Mouse (Mus musculus) G1E (cell line): ENCODE data around the gene Card19. TPM values are rescaled to one million over a fixed set of nuclear protein-coding genes. Genes with fewer than 3 reads are reported as not detected.

Experiments used
- ATAC-seq: 2 replicates; pipeline ENCODE4 v1.8.0; 2016; ENCODE audit warnings: mild to moderate bottlenecking; ENCODE audit not compliant: insufficient number of reproducible peaks, poor library complexity, low FRiP score, severe bottlenecking; ENCODE audit errors: extremely low read depth
- DNase-seq: peaks from one replicate; pipeline ENCODE4 v3.0.0; 2012; ENCODE audit warnings: low spot score
- H3K27me3 ChIP-seq: 2 replicates; pipeline ENCODE4 v1.6.1; 2012; ENCODE audit warnings: mild to moderate bottlenecking, low read length, inconsistent platforms; ENCODE audit not compliant: insufficient read depth
- H3K36me3 ChIP-seq: replicated peaks from 2 replicates; pipeline ENCODE3; 2012; ENCODE audit warnings: mild to moderate bottlenecking, inconsistent platforms
- H3K4me1 ChIP-seq: 2 replicates; pipeline ENCODE4 v1.6.1; 2012; ENCODE audit warnings: low read depth, low read length, inconsistent platforms, mixed read lengths; ENCODE audit not compliant: insufficient read depth
- H3K4me3 ChIP-seq: 2 replicates; pipeline ENCODE4 v1.5.1; 2012; ENCODE audit warnings: low read depth, mild to moderate bottlenecking, inconsistent platforms, low read length, moderate library complexity, mixed read lengths
- H3K9me3 ChIP-seq: replicated peaks from 2 replicates; pipeline ENCODE4 v1.6.1; 2012; ENCODE audit warnings: inconsistent platforms
- CTCF ChIP-seq: IDR thresholded peaks from 2 replicates; pipeline ENCODE4 v1.5.1; 2012; ENCODE audit warnings: low read depth, low read length, inconsistent platforms, mixed read lengths
- GATA1 ChIP-seq: IDR thresholded peaks from 2 replicates; pipeline ENCODE4 v1.6.1; 2012; ENCODE audit warnings: borderline replicate concordance, low read length, inconsistent platforms, mixed read lengths
- GATA2 ChIP-seq: IDR thresholded peaks from 2 replicates; pipeline ENCODE4 v1.6.1; 2012; ENCODE audit warnings: low read depth, low read length, inconsistent platforms, borderline replicate concordance
- POLR2AphosphoS5 ChIP-seq: IDR thresholded peaks from 2 replicates; pipeline ENCODE4 v1.6.1; 2012; ENCODE audit warnings: low read depth, low read length, inconsistent platforms; ENCODE audit not compliant: insufficient replicate concordance
- TAL1 ChIP-seq: conservative IDR thresholded peaks from 2 replicates; pipeline ENCODE4 v1.6.1; 2012; ENCODE audit warnings: low read depth, low read length, inconsistent platforms, mixed read lengths
- polyA plus RNA-seq: library from polyadenylated mRNA; stranded (reverse); fragments of >175 nt; gene quantifications from 2 replicates; pipeline ENCODE4 v1.2.3, GENCODE M21; 2012
- total RNA-seq, 2 experiments: library from RNA; stranded (forward) in 1 of 2; stranded (reverse) in 1 of 2; fragments of 200-1000 nt in 1 of 2; fragments of >200 nt in 1 of 2; fragmentation: Nextera tagmentation in 1 of 2; gene quantifications; 2 replicates each; pipeline ENCODE4 v1.2.3; 2014 to 2017

Card19 gene
- total and polyA plus RNA-seq, 3 experiments: 8.4 to 15.8 (median 12.2) TPM

DNA sequence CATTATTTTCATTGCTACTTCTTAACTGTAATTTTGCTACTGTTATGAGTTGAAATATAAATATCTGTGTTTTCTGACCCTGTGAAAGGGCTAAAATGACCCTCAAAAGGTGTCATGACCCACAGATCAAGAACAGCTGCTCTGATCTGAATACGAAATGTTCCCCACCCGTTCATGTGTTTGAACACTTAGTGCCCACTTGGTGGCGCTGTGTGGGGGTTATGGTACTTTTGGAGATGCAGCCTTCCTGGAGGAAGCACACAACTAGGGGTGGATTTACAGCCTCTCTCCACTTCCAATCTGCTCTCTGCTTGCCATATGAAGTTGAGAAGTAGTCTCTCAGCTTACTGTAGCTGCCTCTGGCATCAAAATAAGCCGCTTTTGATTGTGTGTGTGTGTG lies 18.9 kb upstream of the Card19 start:
- H3K4me1 ChIP-seq: 0 out of 2 replicates have a peak, but pooled peaks cover 4% of the 10 kb centered on the region

DNA sequence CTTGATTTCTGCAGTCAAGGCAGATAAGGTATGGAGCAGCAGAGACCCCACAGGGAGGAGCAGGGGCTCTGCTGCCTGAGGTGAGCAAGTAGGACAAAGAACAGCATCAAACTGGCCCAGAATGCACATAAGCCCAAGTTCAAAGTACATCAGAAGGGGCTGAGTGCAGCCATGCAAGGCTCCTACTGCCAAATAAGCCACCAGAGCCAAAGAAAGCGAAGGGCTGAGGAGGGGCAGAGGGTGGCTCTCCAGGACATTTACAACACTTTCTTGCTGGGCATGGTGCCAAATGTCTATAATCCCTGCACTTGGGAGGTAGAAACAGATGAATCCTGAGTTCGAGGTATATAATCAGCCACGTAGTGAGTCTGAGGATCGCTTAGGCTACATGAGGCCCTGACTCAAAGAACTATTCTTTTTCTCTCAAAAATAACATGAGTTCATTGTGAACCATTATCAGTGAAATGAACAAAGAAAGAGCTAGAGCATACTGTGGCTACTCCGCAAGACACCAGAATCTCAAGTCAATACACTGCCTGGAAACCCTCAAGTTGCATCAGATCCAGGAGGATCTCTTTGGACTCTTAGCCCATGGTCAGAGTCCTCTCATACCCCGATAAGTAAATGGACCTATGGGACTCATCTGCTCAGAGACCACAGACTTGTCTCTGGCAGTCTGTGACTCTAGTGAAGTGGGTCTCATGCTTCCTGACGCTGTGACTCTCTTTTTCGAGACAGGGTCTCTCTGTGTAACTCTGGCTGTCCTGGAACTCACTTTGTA lies 18.1 kb upstream of the Card19 start:
- Histone ChIP-seq H3K27me3 (peaks cover 25% of the 10 kb centered on the region), H3K4me3 (no peak overlapping the region), H3K36me3 (peaks cover 9% of the 10 kb centered on the region), H3K4me1 (0 out of 2 replicates have a peak, but pooled peaks cover 4% of the 10 kb centered on the region), H3K9me3 (no peaks in the 10 kb centered on the region)
- DNase-seq (no peak), ATAC-seq (no peak)
- TF ChIP-seq GATA2 (no peak), GATA1 (no peak), POLR2AphosphoS5 (no peak), TAL1 (no peak), CTCF (no peak)

More for the DNA sequence above, 18.9 kb upstream of the Card19 start:
- H3K9me3 ChIP-seq: no peaks in the 10 kb centered on the region
- H3K36me3 ChIP-seq: peaks cover 9% of the 10 kb centered on the region
- TF ChIP-seq CTCF (no peak), GATA2 (no peak), POLR2AphosphoS5 (no peak), TAL1 (no peak), GATA1 (no peak)
- no peak overlapping the region for H3K4me3 ChIP-seq
- no peak for DNase-seq
- ATAC-seq: no peak
- peaks cover 25% of the 10 kb centered on the region for H3K27me3 ChIP-seq

DNA sequence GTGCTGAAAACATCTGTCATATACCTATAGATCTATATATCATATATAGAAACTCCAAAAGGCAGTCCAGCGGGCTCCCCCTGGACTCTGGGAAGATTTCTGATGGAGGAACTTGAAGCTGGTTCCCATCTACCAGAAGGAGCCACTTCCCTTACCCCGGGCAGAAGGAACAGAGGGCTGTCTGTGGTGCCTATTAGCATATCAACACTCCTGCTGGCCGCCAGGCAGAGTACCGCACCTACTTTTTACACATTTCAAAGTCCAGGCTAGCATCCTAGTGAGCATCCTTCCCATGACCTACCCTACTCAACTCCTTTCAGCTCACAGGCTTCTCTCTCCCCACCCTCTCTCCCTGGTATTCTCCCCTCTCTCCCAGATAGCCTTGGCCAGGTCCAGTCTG lies 9.8 kb upstream of the Card19 start:
- H3K4me1 ChIP-seq: no peaks in the 10 kb centered on the region
- TF ChIP-seq GATA1: no peak
- TF ChIP-seq CTCF: no peak
- no peak for TF ChIP-seq POLR2AphosphoS5
- TF ChIP-seq GATA2: no peak
- no peak for TF ChIP-seq TAL1
- H3K4me3 ChIP-seq: no peak overlapping the region
- ATAC-seq: no peak
- no peak for DNase-seq
- H3K36me3 ChIP-seq: no peaks in the 10 kb centered on the region
- no peaks in the 10 kb centered on the region for H3K9me3 ChIP-seq
- peaks cover 40% of the 10 kb centered on the region for H3K27me3 ChIP-seq

DNA sequence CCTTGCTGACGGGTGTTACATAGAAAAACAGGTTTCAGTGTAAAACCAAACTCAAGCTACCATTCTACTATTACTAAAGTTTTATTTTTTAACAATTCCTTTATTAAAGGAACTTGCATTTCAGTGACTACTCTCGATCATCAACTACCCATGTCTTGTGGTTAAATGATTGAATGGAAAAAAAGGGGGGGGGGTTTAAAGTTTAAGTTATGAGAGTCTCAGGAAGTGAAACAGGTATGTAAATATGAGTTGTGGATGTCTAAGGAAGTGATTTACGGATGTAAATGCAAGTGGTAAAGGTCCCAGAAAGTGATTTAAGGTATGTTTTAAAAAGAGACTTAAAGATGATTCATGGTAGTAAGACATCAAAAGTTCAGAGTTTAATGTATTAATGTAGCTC lies 9.3 kb upstream of the Card19 start:
- no peak for DNase-seq
- no peaks in the 10 kb centered on the region for H3K4me1 ChIP-seq
- TF ChIP-seq GATA2 (no peak), TAL1 (no peak), GATA1 (no peak), CTCF (no peak), POLR2AphosphoS5 (no peak)
- no peaks in the 10 kb centered on the region for H3K36me3 ChIP-seq
- no peak overlapping the region for H3K4me3 ChIP-seq
- H3K27me3 ChIP-seq: peaks cover 40% of the 10 kb centered on the region
- ATAC-seq: no peak
- no peaks in the 10 kb centered on the region for H3K9me3 ChIP-seq

DNA sequence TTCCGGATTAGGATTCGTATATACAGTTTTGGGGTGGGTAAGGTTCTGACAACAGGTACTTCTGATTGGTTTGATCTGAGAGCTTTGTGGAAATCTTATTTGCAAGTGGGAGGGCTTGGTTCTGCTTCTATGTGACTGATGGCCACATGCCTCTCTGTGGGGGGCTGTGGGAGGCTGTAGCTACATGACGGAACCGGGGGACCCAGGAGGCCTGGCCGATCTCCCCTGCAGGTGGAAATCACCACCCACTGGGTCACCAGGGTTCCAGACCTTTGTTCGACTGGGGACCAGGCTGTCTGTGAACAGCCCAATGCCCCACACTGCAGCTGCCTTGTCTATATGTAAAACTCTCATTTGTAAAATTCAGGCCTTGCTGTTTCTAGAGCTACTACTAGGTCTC lies 8.9 kb upstream of the Card19 start:
- Histone ChIP-seq H3K27me3 (peaks cover 40% of the 10 kb centered on the region), H3K36me3 (no peaks in the 10 kb centered on the region), H3K4me1 (no peaks in the 10 kb centered on the region), H3K9me3 (no peaks in the 10 kb centered on the region), H3K4me3 (no peak overlapping the region)
- DNase-seq (no peak), ATAC-seq (no peak)
- TF ChIP-seq TAL1: no peak
- no peak for TF ChIP-seq CTCF
- no peak for TF ChIP-seq GATA1
- TF ChIP-seq POLR2AphosphoS5: no peak
- no peak for TF ChIP-seq GATA2

DNA sequence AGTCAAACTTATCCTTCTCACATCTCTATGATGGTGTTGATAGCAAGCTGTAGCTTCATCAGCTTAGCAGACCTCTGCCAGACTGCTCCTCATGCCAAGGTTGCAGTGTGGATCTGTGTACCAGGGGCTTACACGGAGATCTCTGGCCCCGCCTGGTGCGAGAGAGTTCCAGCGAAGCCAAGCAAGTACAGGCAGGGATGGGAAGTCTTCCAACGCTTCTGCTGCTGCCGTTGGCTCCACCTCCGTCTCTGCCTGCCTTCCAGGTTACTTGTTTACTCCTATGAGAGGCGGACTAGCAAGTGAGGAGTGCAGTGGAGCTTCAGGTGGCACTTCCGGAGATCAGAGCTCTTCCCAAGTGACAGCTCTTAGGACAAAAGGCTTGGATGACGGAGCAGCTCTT lies 8.5 kb upstream of the Card19 start:
- DNase-seq (no peak), ATAC-seq (no peak)
- H3K9me3 ChIP-seq: no peaks in the 10 kb centered on the region
- H3K4me1 ChIP-seq: no peaks in the 10 kb centered on the region
- peaks cover 45% of the 10 kb centered on the region for H3K27me3 ChIP-seq
- TF ChIP-seq TAL1 (no peak), POLR2AphosphoS5 (no peak), CTCF (no peak), GATA2 (no peak), GATA1 (no peak)
- no peak overlapping the region for H3K4me3 ChIP-seq
- H3K36me3 ChIP-seq: no peaks in the 10 kb centered on the region
